Mouse (Mus musculus): ENCODE measurements around the gene Dsp. TPM values are rescaled to one million over a fixed set of nuclear protein-coding genes. Genes with fewer than 3 reads are reported as not detected.

Gene Dsp
- total and polyA plus RNA-seq, 3 experiments, result 0.17 TPM; not detected in 2

- Histone ChIP-seq H3K27me3 (replicated peaks) (no peaks in the 10 kb centered on the region), H3K4me3 (replicated peaks in 1 of 3; ENCODE audit: low read depth in 2 of 3, low read length in 2 of 3, poor library complexity in 1 of 3) (no peak overlapping the region), H3K4me2 (ENCODE audit: insufficient read depth, low read depth, poor library complexity, severe bottlenecking) (no peak overlapping the region), H3K79me2 (replicated peaks; ENCODE audit: control insufficient read depth, extremely low read depth, insufficient read depth, poor library complexity, severe bottlenecking) (no peaks in the 10 kb centered on the region), H3K9me3 (replicated peaks; ENCODE audit: low read length) (peaks cover 2% of the 10 kb centered on the region), H3K4me1 (ENCODE audit: control insufficient read depth in 1 of 2, insufficient read depth in 2 of 2) (peaks cover 0 to 9% of the 10 kb centered on the region in 2 experiments; a peak in 2 of 4 replicates), H3K9ac (ENCODE audit: insufficient read depth, low read depth) (no peak overlapping the region), H3K27ac (ENCODE audit: insufficient read depth, low read depth) (no peak overlapping the region), H3K36me3 (replicated peaks in 1 of 2; ENCODE audit: control insufficient read depth in 1 of 2, insufficient read depth in 1 of 2, low read length in 1 of 2) (peaks cover 0 to 8% of the 10 kb centered on the region in 2 experiments)
- in situ Hi-C loops (cut with MboI; ENCODE audit: low pct_ligation_motif_present, low pct_unique_long_range_greater_than_20kb, low sequenced_read_pairs), result no loop called here
- TF ChIP-seq RAD21 (IDR thresholded peaks at IDR 0.05; ENCODE audit: low read depth, low read length) (peak; percentile 75), IRF4 (IDR thresholded peaks at IDR 0.05; ENCODE audit: low read depth, low read length) (peak; percentile 9; the same call in 1 of the 2 replicates), CTCF (conservative IDR thresholded peaks at IDR 0.05 in 1 of 2, IDR thresholded peaks at IDR 0.05 in 1 of 2; ENCODE audit: low read depth in 2 of 2, low read length in 2 of 2) (peak; percentile 40 to 80; a peak in 3 of 4 replicates), CHD2 (IDR thresholded peaks at IDR 0.05; ENCODE audit: low read length) (no peak), ZC3H11A (IDR thresholded peaks at IDR 0.05; ENCODE audit: low read depth, low read length) (peak; percentile 22; the same call in 1 of the 2 replicates), POLR2A (IDR thresholded peaks at IDR 0.05; ENCODE audit: low read depth, low read length) (no peak), MAFK (IDR thresholded peaks at IDR 0.05; ENCODE audit: insufficient replicate concordance, low read length) (no peak), SMC3 (IDR thresholded peaks at IDR 0.05; ENCODE audit: low read depth, low read length) (peak; percentile 83)
- DNase-seq (ENCODE audit: extremely low read depth), result peak; percentile 59
- dilution Hi-C loops (cut with MboI; ENCODE audit: extremely low pct_ligation_motif_present, extremely low pct_unique_long_range_greater_than_20kb, low sequenced_read_pairs), result no loop called here
Observed at GRCm38 (mm10) chr13:38235370-38235769, 84.3 kb downstream of the Dsp start.

GRCm38 (mm10) chr13:38248151-38248550, 97.1 kb downstream of the Dsp start:
- no peaks in the 10 kb centered on the region for H3K27me3 ChIP-seq (replicated peaks)
- no peaks in the 10 kb centered on the region for H3K9me3 ChIP-seq (replicated peaks; ENCODE audit: low read length)
- no peak for TF ChIP-seq IRF4 (IDR thresholded peaks at IDR 0.05; ENCODE audit: low read depth, low read length)
- no peak for TF ChIP-seq POLR2AphosphoS2 (IDR thresholded peaks at IDR 0.05; ENCODE audit: low read depth, low read length)
- no peak for TF ChIP-seq ZKSCAN1 (IDR thresholded peaks at IDR 0.05; ENCODE audit: borderline replicate concordance, low read depth, low read length)
- no peak for TF ChIP-seq MYC (IDR thresholded peaks at IDR 0.05; ENCODE audit: low read depth, low read length)
- no peak for TF ChIP-seq MAX (IDR thresholded peaks at IDR 0.05; ENCODE audit: low read length)
- no peak for TF ChIP-seq USF1 (IDR thresholded peaks at IDR 0.05; ENCODE audit: low read depth, low read length)
- no peak for TF ChIP-seq JUND (conservative IDR thresholded peaks at IDR 0.05; ENCODE audit: low read depth, low read length)
- TF ChIP-seq ZNF384 (IDR thresholded peaks at IDR 0.05; ENCODE audit: low read depth, low read length), result no peak
- TF ChIP-seq ELF1 (IDR thresholded peaks at IDR 0.05; ENCODE audit: low read depth, low read length), result no peak
- TF ChIP-seq UBTF (IDR thresholded peaks at IDR 0.05; ENCODE audit: low read depth, low read length), result no peak
- TF ChIP-seq CTCF (conservative IDR thresholded peaks at IDR 0.05 in 1 of 2, IDR thresholded peaks at IDR 0.05 in 1 of 2; ENCODE audit: low read depth in 2 of 2, low read length in 2 of 2), result no peak
- no peak for TF ChIP-seq RCOR1 (conservative IDR thresholded peaks at IDR 0.05; ENCODE audit: low read depth, low read length)
- no peak for TF ChIP-seq TCF12 (IDR thresholded peaks at IDR 0.05; ENCODE audit: low read depth, low read length)
- TF ChIP-seq NELFE (IDR thresholded peaks at IDR 0.05; ENCODE audit: low read depth, low read length), result no peak
- no peak for TF ChIP-seq KAT2A (IDR thresholded peaks at IDR 0.05; ENCODE audit: insufficient replicate concordance, low read length)
- no peak for TF ChIP-seq MXI1 (IDR thresholded peaks at IDR 0.05; ENCODE audit: low read depth, low read length)
- no peak for TF ChIP-seq GABPA (IDR thresholded peaks at IDR 0.05; ENCODE audit: insufficient replicate concordance, low read depth, low read length)
- TF ChIP-seq ETS1 (conservative IDR thresholded peaks at IDR 0.05; ENCODE audit: low read depth, low read length), result no peak
- TF ChIP-seq HCFC1 (IDR thresholded peaks at IDR 0.05; ENCODE audit: low read depth, low read length), result no peak
- no peak for DNase-seq (ENCODE audit: extremely low read depth)
- dilution Hi-C loops (cut with MboI; ENCODE audit: extremely low pct_ligation_motif_present, extremely low pct_unique_long_range_greater_than_20kb, low sequenced_read_pairs) (no loop called here), in situ Hi-C loops (cut with MboI; ENCODE audit: low pct_ligation_motif_present, low pct_unique_long_range_greater_than_20kb, low sequenced_read_pairs) (no loop called here)
- H3K4me3 ChIP-seq (replicated peaks in 1 of 3; ENCODE audit: low read depth in 2 of 3, low read length in 2 of 3, poor library complexity in 1 of 3), result no peak overlapping the region
- H3K9ac ChIP-seq (ENCODE audit: insufficient read depth, low read depth), result no peak overlapping the region
- H3K36me3 ChIP-seq (replicated peaks in 1 of 2; ENCODE audit: control insufficient read depth in 1 of 2, insufficient read depth in 1 of 2, low read length in 1 of 2), result no peaks in the 10 kb centered on the region
- no peak overlapping the region for H3K4me2 ChIP-seq (ENCODE audit: insufficient read depth, low read depth, poor library complexity, severe bottlenecking)
- peaks cover 0 to 2% of the 10 kb centered on the region in 2 experiments; a peak in 1 of 4 replicates for H3K4me1 ChIP-seq (ENCODE audit: control insufficient read depth in 1 of 2, insufficient read depth in 2 of 2)
- no peak overlapping the region for H3K27ac ChIP-seq (ENCODE audit: insufficient read depth, low read depth)
- no peaks in the 10 kb centered on the region for H3K79me2 ChIP-seq (replicated peaks; ENCODE audit: control insufficient read depth, extremely low read depth, insufficient read depth, poor library complexity, severe bottlenecking)

Data from CH12.LX (cell line).